Mouse (Mus musculus): ENCODE measurements around the gene Tmem126b.

Gene Tmem126b

GRCm38 (mm10) chr7:90475793-90476312 is at the start of gene Tmem126b:
Gene Tmem126b (minus strand): TSS chr7:90476001.
- DNase-seq (ENCODE audit: low spot score in 2 of 2), result peak; percentile 98 to 99

DNA sequence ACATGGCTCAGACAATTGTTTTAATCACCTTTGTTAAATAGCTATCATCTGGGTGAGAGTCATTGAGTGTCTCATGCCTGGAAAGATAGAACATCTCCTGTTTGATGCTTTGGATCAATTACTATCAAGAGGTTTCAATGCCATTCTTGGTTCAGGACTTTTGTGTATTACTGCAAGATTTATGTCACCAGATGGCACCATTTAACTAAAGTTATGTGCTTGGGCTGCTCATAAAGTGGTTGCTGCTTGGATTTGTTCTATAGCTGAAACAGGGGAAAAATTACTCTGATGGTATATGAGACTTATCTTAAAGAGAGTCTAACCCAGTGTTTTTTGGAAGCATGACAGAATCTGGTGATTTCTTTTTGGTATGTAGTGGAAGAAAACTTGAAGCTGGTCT is 36.5 kb upstream of the Tmem126b start:
- no peak for DNase-seq (ENCODE audit: low spot score in 2 of 2)

DNA sequence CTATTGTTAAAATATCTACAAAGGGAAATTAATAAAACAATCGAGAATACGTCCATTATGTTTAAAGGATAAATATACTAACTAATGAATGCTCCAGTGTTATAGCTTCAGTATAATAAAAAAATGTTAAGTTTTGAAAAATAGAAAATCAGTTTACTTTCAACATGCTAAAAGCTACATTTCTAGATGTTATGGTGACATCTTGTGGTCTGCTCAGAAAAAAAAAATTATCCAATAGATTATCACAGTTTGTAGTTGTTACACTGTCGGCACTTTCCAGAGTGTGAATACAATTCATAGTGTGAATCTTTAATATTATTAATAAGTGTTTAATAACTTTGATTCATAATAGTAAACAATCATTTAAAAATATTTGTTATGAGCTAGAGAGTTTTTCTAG is 32.3 kb upstream of the Tmem126b start:
- no peak for DNase-seq (ENCODE audit: low spot score in 2 of 2)

- no peak for DNase-seq (ENCODE audit: low spot score in 2 of 2)
Measured at GRCm38 (mm10) chr7:90482607-90483006, 6.8 kb upstream of the Tmem126b start.

DNA sequence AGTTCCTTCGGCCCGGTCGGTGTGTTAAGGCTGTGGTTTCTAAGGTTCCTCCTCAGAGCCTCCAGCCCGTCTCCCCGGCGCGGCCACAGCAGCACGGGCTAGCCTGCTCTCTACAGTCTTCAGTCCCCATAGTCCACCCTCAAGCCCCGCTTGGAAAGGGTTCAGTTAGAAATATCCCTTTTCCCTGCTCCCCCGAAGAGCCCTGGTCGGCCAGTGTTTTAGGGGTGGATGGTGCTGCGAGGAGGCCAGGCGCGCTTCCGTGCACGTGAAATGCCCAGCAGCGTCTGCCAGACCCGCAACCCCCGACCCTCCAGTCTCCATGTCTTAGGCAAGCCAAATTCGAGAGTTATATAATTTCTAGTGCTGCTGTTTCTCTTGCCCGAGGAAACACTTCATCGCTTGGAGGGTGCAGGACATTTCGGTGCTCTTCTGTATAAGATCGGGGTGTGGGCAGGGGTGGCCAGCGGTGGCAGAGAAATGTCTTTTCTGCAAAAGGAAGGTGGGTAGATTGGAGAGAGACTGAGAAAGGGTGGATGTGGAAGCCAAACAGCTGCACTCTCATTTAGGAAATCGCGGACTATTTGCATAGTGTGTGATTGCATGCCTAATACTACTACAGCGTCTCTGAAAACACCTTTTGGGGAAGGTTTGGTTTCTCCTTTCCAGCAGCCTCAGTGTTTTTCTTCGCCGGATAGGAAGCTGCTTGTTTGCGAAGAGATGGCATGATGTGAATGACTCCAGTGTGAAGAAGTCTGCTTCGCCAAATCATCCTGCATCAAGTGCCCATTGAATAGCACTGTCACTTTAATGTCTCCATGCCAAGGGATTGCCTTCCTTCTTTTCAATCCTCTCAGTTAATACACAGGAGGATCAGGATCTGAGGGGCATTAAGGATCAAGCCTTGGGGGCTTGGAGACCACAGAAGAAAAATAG is 778 bp upstream of the Tmem126b start, which contains the start of gene Dlg2:
Dlg2 (plus strand) TSS at position 360 of the 933 bp plus-strand sequence.
- DNase-seq (ENCODE audit: low spot score in 2 of 2), result no peak

GRCm38 (mm10) chr7:90473511-90473910 is 2.3 kb downstream of the Tmem126b start:
- DNase-seq (ENCODE audit: low spot score in 2 of 2), result no peak

DNA sequence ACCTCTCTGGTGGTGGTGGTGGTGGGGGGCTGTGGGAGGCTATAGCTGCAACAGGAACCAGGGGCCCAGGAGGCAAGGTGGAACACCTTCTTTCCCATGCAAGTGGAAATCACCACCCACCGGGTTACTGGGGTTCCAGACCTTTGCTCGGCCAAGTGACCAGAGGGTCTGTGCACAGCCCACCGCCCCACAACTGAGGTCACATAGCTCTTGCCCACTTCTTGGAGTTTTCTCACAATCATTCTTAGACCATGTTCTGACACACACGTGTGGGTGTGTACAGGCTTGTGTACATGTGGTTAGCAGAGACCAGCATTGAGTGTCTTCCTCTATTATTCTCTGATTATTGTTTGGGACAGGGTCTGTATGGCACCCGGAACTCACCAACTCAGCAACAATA is 14.4 kb downstream of the Tmem126b start:
- DNase-seq (ENCODE audit: low spot score in 2 of 2), result no peak

GRCm38 (mm10) chr7:90460930-90461329 is 14.9 kb downstream of the Tmem126b start:
- DNase-seq (ENCODE audit: low spot score in 2 of 2), result peak; percentile 20 to 40

DNA sequence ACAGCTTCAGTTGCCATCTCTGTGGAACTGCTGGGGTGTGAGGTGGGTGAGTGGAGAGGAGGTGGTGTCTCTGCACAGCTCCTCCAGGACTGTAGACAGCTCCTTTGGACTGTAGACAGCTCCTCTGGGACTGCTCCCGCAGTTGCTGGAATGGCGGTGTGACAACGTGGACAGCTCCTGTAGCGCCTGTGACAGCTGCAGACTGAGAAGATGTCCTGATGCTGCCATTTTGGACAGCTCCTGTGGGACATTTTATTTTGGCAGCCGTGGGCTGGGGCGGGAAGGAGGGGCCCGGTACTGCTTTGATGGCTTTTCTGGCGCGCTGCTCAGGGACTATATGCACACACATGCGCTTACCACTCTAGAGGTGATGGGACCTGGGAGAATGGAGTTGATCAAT is 15.5 kb downstream of the Tmem126b start:
- DNase-seq (ENCODE audit: low spot score in 2 of 2), result no peak

- no peak for DNase-seq (ENCODE audit: low spot score in 2 of 2)
Measured at GRCm38 (mm10) chr7:90457517-90457916, 18.3 kb downstream of the Tmem126b start.

- DNase-seq (ENCODE audit: low spot score in 2 of 2), result peak; percentile 51 to 64
Measured at GRCm38 (mm10) chr7:90456845-90457468, 18.8 kb downstream of the Tmem126b start, which contains the start of gene Tmem126a. Gene Tmem126a (minus strand): TSS chr7:90457229.

DNA sequence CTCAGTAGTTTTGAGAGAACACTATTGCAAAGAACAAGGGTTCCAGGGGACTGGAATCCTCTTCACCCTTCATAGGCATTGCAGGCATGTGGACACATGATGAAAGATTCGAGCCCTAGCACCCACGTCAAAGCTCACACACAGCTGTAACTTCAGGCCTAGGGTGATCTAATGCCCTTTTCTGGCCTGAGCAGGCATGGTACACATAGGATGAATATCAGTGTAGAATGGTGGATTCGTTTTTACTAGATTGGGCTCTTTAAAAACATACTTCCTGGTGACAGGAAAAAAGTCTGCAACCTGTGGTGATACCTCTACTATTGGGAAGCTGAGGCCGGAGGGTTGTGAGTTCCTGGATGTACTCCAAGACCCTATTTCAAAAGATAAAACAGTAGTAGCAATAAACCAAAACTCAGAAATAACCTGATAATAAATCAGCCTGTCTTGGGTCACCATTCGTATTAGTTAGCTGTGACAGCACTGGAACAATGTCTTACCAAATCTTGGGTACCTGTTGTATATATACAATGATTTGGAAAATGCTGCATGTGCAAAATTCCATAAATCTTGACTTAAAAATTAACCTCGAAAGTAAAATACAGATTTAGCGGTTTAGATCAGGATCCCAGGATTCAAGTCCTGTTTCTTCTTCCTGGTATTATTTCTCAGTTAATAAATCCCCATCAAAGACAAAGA is 19.5 kb downstream of the Tmem126b start:
- no peak for DNase-seq (ENCODE audit: low spot score in 2 of 2)

- DNase-seq (ENCODE audit: low spot score in 2 of 2), result no peak
Measured at GRCm38 (mm10) chr7:90444206-90444605, 31.6 kb downstream of the Tmem126b start.

- DNase-seq (ENCODE audit: low spot score in 2 of 2), result peak; percentile 58 to 66
Measured at GRCm38 (mm10) chr7:90443101-90444091, 32.4 kb downstream of the Tmem126b start.

DNA sequence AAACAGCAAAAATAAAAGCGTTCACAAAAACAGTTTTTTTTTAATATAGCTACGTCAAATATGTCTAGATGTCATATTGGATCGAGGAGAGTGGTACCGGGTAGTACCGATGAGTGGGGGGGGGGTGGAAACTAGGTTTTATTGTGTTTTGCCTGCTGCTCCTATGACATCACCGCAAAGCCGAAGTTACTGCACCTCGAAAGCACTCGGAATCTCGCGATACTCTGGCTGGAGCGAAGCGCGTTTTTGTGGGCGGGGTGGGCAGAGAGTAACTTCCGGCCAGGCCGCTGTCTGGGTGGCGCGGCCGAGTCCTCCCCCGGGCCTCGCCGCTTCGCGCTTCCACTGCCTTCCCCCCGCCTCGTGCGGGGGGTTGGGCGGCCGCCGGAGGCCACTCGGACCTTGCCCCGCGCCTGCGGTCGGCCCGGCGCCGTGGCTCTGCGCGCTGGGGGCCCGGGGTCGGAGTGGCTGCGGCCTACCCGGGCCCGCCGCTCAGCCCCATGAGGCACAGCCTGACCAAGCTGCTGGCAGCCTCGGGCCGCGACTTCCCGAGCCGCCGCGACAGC is 33.2 kb downstream of the Tmem126b start, which contains the start of gene Crebzf:
Crebzf (plus strand) TSS at position 212 of the 563 bp plus-strand sequence.
- peak; percentile 88 to 94 for DNase-seq (ENCODE audit: low spot score in 2 of 2)

DNA sequence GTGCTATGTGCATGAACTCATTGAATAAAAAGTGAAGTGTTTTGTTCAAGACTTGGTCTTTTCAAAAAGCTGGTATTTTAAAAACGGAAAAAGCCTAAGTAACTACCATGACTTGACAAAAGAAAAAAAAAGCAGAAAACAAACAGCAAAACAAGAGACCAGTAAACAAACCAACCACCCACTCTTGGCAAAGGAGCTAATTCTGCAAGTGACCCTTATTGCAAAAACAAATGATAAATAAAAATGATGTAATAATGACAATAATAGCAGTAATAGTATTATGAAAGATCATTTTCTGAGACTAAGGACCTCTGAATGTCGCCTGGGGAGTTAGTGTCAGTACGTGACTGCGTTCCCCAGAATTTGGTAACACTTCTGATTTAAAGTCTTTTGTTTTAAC is 33.7 kb downstream of the Tmem126b start:
- no peak for DNase-seq (ENCODE audit: low spot score in 2 of 2)

GRCm38 (mm10) chr7:90440044-90440443 is 35.8 kb downstream of the Tmem126b start:
- DNase-seq (ENCODE audit: low spot score in 2 of 2), result no peak

- no peak for DNase-seq (ENCODE audit: low spot score in 2 of 2)
Measured at GRCm38 (mm10) chr7:90432221-90432620, 43.6 kb downstream of the Tmem126b start.

- DNase-seq (ENCODE audit: low spot score in 2 of 2), result no peak
Measured at GRCm38 (mm10) chr7:90427006-90427405, 48.8 kb downstream of the Tmem126b start.

Measured in spleen, postnatal 14 days (tissue).